ENCODE assay signal across 10 mouse cellular contexts in the genomic region with DNA sequence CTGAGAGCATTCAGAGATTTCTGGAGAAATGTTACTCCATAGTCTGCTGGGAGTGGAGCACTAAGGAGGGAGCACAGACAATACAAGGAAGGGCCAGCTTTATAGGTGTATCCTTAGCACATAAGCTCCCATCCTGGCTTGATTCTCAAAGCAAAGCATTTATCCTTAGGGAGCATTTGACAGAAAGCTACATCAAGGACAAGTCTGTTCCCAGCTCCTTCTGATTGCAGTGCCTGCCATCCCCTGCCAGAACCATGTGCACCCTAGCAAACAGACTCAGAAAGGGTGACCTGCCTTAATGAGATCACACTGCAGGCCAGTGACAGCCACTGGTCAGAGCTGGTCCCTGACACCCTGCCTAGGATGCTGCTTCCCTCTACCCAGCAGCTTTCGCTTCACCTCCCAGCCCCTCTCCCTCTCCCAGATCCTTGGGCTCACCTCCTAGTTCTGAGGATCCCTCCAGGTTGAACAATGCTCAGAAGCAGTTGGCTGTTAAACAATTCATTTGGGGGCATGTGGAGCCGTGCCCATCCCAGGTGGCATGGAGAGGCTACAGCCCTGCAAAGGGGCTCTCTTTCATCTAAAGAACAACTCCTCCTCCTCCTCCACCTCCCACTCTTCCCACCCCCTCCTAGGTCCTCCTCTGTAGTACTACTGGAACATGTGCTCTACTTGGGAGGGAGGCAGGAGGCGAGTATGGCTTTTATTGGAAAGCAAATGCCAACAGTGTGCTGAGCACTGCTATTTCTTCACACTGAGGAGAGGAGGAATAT. TPM values are rescaled to one million over a fixed set of nuclear protein-coding genes. Genes with fewer than 3 reads are reported as not detected.
DNase-seq lines count a peak whose midpoint lies in the region; ATAC-seq lines count a peak whose summit lies in the region.
"Had no signal": no experiment of that assay in that cellular context is flagged by ENCODE, and none has a peak within 500 bp of the region (broad histone marks: within the 10 kb centered on the region; RNA-seq: fewer than 3 reads in every experiment).

No protein-coding gene starts in this region.

- no peaks in the 10 kb centered on the region for H3K36me3 ChIP-seq in heart, embryonic 13.5 days
- no peaks in the 10 kb centered on the region for H3K36me3 ChIP-seq in forebrain, embryonic 13.5 days (ENCODE audit: poor library complexity, severe bottlenecking)
- no peaks in the 10 kb centered on the region for H3K36me3 ChIP-seq in limb, embryonic 15.5 days

- 42% methylated on average over 3 of the region's 3 CpGs for WGBS in heart, embryonic 13.5 days
- 3% methylated on average over 3 of the region's 3 CpGs for WGBS in forebrain, embryonic 13.5 days
- 26% methylated on average over 3 of the region's 3 CpGs for WGBS in limb, embryonic 15.5 days

- DNase-seq in heart, adult 8-10 months (ENCODE audit: low spot score), result no peak
- peak; percentile 64 for DNase-seq in brain, adult 2 months (ENCODE audit: low read depth, low spot score)
- no peak for DNase-seq in T-cell, adult 2 months (ENCODE audit: low spot score)
- no peak for DNase-seq in B cell, adult 2 months
- no peak for DNase-seq in lung, postnatal 25 days (ENCODE audit: low spot score)
- DNase-seq: adrenal gland, adult 8-10 months had no signal

- peaks cover 3% of the 10 kb centered on the region; the same call in 1 of the 2 replicates for H3K4me1 ChIP-seq in heart, embryonic 13.5 days
- peaks cover 28% of the 10 kb centered on the region for H3K4me1 ChIP-seq in forebrain, embryonic 13.5 days
- H3K4me1 ChIP-seq in limb, embryonic 15.5 days, result peaks cover 6% of the 10 kb centered on the region; the same call in 1 of the 2 replicates

- H3K4me2 ChIP-seq in heart, embryonic 13.5 days, result no peak overlapping the region
- peak overlapping the region; percentile 59 for H3K4me2 ChIP-seq in forebrain, embryonic 13.5 days
- peak overlapping the region; percentile 6; the same call in 1 of the 2 replicates for H3K4me2 ChIP-seq in limb, embryonic 15.5 days

- peak overlapping the region; percentile 28; the same call in 1 of the 2 replicates for H3K9ac ChIP-seq in heart, embryonic 13.5 days
- H3K9ac ChIP-seq in forebrain, embryonic 13.5 days, result peak overlapping the region; percentile 66
- H3K9ac ChIP-seq in limb, embryonic 15.5 days, result no peak overlapping the region
- H3K9ac ChIP-seq: liver, embryonic 14.5 days had no signal

- H3K27me3 ChIP-seq in heart, embryonic 13.5 days (replicated peaks), result peaks cover 7% of the 10 kb centered on the region; the same call in 1 of the 2 replicates
- no peaks in the 10 kb centered on the region for H3K27me3 ChIP-seq in forebrain, embryonic 13.5 days
- no peaks in the 10 kb centered on the region for H3K27me3 ChIP-seq in limb, embryonic 15.5 days

- no peak overlapping the region for H3K4me3 ChIP-seq in heart, embryonic 13.5 days
- peak overlapping the region; percentile 37 for H3K4me3 ChIP-seq in forebrain, embryonic 13.5 days
- H3K4me3 ChIP-seq in limb, embryonic 15.5 days, result 0 out of 2 replicates have a peak overlapping the region, but pooled peaks have one; percentile 9

- no peaks in the 10 kb centered on the region for H3K9me3 ChIP-seq in heart, embryonic 13.5 days
- no peaks in the 10 kb centered on the region for H3K9me3 ChIP-seq in forebrain, embryonic 13.5 days (replicated peaks)
- no peaks in the 10 kb centered on the region for H3K9me3 ChIP-seq in limb, embryonic 15.5 days

- H3K27ac ChIP-seq in heart, embryonic 13.5 days (replicated peaks), result no peak overlapping the region
- peak overlapping the region; percentile 76 for H3K27ac ChIP-seq in forebrain, embryonic 13.5 days
- no peak overlapping the region for H3K27ac ChIP-seq in limb, embryonic 15.5 days
- H3K27ac ChIP-seq: liver, embryonic 14.5 days had no signal

- ATAC-seq in heart, embryonic 13.5 days (ENCODE audit: extremely low read depth, insufficient number of reproducible peaks, low FRiP score, low TSS enrichment), result no peak
- ATAC-seq in forebrain, embryonic 13.5 days, result peak; percentile 92
- ATAC-seq in limb, embryonic 15.5 days (ENCODE audit: insufficient number of reproducible peaks, low FRiP score, low TSS enrichment, low read depth), result peak; percentile 63; the same call in 1 of the 2 replicates

RNA-seq across cellular contexts. Expression of a gene that starts 7.2 kb away (rescaled TPM):
- 0.73 and 1.5 TPM in 2 replicates for polyA plus RNA-seq in heart, embryonic 13.5 days (2015; fragmentation: Nextera tagmentation; extraction: Ambion mirVana)
- under 1 TPM; 0.34 to 0.79 (median 0.47) TPM for total RNA-seq in heart, adult 8-10 months (2022)
- polyA plus RNA-seq in forebrain, embryonic 13.5 days (2015; fragmentation: Nextera tagmentation; extraction: Ambion mirVana), result 7.6 and 10.7 TPM in 2 replicates
- polyA plus RNA-seq in limb, embryonic 15.5 days (2015; fragmentation: Nextera tagmentation; extraction: Ambion mirVana), result 1.6 and 1.7 TPM in 2 replicates
